Mouse (Mus musculus) myocyte (in vitro differentiated cells): ENCODE measurements around the gene Atp5j2.

ENCODE experiments used
- POLR2A ChIP-seq: IDR thresholded peaks from one replicate; pipeline ENCODE4 v1.6.1; 2011; ENCODE audit warnings: low read depth, mild to moderate bottlenecking, control low read depth, moderate library complexity; ENCODE audit not compliant: insufficient read length
- TCF12 ChIP-seq: IDR thresholded peaks from one replicate; pipeline ENCODE4 v1.6.1; 2011; ENCODE audit warnings: mild to moderate bottlenecking, control low read depth; ENCODE audit not compliant: poor library complexity, insufficient read depth, severe bottlenecking

- TF ChIP-seq TCF12 (no peak), POLR2A (peak; percentile 93)
Measured at GRCm38 (mm10) chr5:145166536-145167305, 25.1 kb downstream of the Atp5j2 start, which contains the start of the genes Ptcd1 and Cpsf4.
